Comparison of ENCODE assay signal across 9 mouse cellular contexts in the genomic region with DNA sequence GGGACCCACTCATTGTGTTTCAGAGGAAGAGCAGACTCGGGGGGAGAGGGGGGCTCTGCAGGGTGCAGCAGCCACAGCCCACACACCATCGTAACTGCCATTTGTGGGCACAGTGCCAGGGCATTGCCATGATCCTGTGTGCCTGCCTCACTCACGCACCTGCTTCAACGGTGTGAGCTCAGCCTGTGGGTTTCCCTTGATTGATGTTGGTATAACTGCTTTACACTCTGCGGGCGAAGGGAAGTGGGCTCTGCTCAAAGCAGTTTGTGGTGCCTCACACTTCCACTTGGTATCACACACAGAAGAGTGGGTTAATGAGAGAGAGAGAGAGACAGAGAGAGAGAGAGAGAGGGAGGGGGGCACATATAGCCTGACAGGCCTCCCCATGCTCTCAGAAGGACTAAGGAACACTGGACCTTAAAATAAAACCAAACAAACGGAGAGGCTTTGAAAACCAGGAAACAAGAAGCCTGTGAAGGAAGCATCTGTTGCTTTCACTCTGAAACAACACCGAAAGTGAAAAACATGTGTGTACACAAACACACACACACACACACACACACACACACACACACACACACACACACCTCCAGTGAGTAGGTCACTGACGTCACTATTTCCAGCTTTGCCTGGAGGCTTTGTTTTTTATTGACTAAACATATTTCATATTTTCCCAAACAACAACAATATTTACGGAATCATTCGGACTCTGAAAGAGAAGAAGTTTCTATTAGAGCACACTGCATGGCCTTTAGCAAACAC.
DNase-seq lines count a peak whose midpoint lies in the region; ATAC-seq lines count a peak whose summit lies in the region.
"Had no signal": no experiment of that assay in that cellular context is flagged by ENCODE, and none has a peak within 500 bp of the region (broad histone marks: within the 10 kb centered on the region; RNA-seq: fewer than 3 reads in every experiment).

No protein-coding gene starts in this region.

- WGBS in heart, embryonic 15.5 days = 63% methylated on average over 11 of the region's 11 CpGs
- WGBS in heart, embryonic 11.5 days (ENCODE audit: insufficient replicate concordance) = 81% methylated on average over 11 of the region's 11 CpGs
- WGBS in limb, embryonic 12.5 days = 69% methylated on average over 11 of the region's 11 CpGs

- H3K27me3 ChIP-seq in heart, embryonic 15.5 days = no peaks in the 10 kb centered on the region
- no peaks in the 10 kb centered on the region for H3K27me3 ChIP-seq in heart, embryonic 11.5 days (ENCODE audit: control insufficient read depth, insufficient read depth, low read length)
- no peaks in the 10 kb centered on the region for H3K27me3 ChIP-seq in limb, embryonic 12.5 days
- H3K27me3 ChIP-seq: heart, embryonic 13.5 days had no signal

- H3K27ac ChIP-seq in heart, embryonic 15.5 days = no peak overlapping the region
- no peak overlapping the region for H3K27ac ChIP-seq in heart, embryonic 11.5 days (ENCODE audit: low read depth, low read length)
- 0 out of 2 replicates have a peak overlapping the region, but pooled peaks have one; percentile 9 for H3K27ac ChIP-seq in limb, embryonic 12.5 days
- H3K27ac ChIP-seq: heart, embryonic 13.5 days had no signal

- peaks cover 10% of the 10 kb centered on the region for H3K4me1 ChIP-seq in heart, embryonic 15.5 days (replicated peaks)
- peaks cover 1% of the 10 kb centered on the region; the same call in 1 of the 2 replicates for H3K4me1 ChIP-seq in heart, embryonic 11.5 days (ENCODE audit: control insufficient read depth, insufficient read depth, low read length)
- peaks cover 6% of the 10 kb centered on the region; the same call in 1 of the 2 replicates for H3K4me1 ChIP-seq in limb, embryonic 12.5 days (replicated peaks)

- H3K4me2 ChIP-seq in heart, embryonic 15.5 days = no peak overlapping the region
- H3K4me2 ChIP-seq in heart, embryonic 11.5 days = no peak overlapping the region
- no peak overlapping the region for H3K4me2 ChIP-seq in limb, embryonic 12.5 days
- H3K4me2 ChIP-seq: heart, embryonic 13.5 days had no signal

- H3K9ac ChIP-seq in heart, embryonic 15.5 days = no peak overlapping the region
- H3K9ac ChIP-seq in heart, embryonic 11.5 days (ENCODE audit: low read depth, low read length) = no peak overlapping the region
- H3K9ac ChIP-seq in limb, embryonic 12.5 days (replicated peaks) = no peak overlapping the region
- H3K9ac ChIP-seq: heart, embryonic 13.5 days had no signal

- H3K9me3 ChIP-seq in heart, embryonic 15.5 days (replicated peaks) = no peaks in the 10 kb centered on the region
- H3K9me3 ChIP-seq in heart, embryonic 11.5 days (replicated peaks; ENCODE audit: control insufficient read depth, low read length) = no peaks in the 10 kb centered on the region
- H3K9me3 ChIP-seq in limb, embryonic 12.5 days = no peaks in the 10 kb centered on the region
- H3K9me3 ChIP-seq: heart, embryonic 13.5 days had no signal

- no peak overlapping the region for H3K4me3 ChIP-seq in heart, embryonic 15.5 days
- H3K4me3 ChIP-seq in heart, embryonic 11.5 days (ENCODE audit: low read depth, low read length) = no peak overlapping the region
- H3K4me3 ChIP-seq in limb, embryonic 12.5 days (replicated peaks) = no peak overlapping the region
- H3K4me3 ChIP-seq: heart, embryonic 13.5 days had no signal

- no peaks in the 10 kb centered on the region for H3K36me3 ChIP-seq in heart, embryonic 15.5 days
- no peaks in the 10 kb centered on the region for H3K36me3 ChIP-seq in heart, embryonic 11.5 days (ENCODE audit: control insufficient read depth, insufficient read depth, low read length)
- H3K36me3 ChIP-seq in limb, embryonic 12.5 days = no peaks in the 10 kb centered on the region
- H3K36me3 ChIP-seq: heart, embryonic 13.5 days had no signal

- peak; percentile 41; the same call in 1 of the 2 replicates for ATAC-seq in heart, embryonic 15.5 days (replicated peaks; ENCODE audit: insufficient number of reproducible peaks, insufficient read depth, low FRiP score, low read depth)
- no peak for ATAC-seq in heart, embryonic 11.5 days (replicated peaks; ENCODE audit: insufficient number of reproducible peaks, low FRiP score, low TSS enrichment)
- no peak for ATAC-seq in limb, embryonic 12.5 days (ENCODE audit: insufficient number of reproducible peaks, insufficient read depth, low FRiP score, low TSS enrichment, low read depth)

- DNase-seq in testis, postnatal 10 days (ENCODE audit: low spot score) = peak; percentile 48
- DNase-seq in testis, postnatal 14 days (ENCODE audit: low spot score) = no peak
- DNase-seq in spleen, postnatal 10 days (ENCODE audit: low spot score in 2 of 2) = peak; percentile 12 to 67
- DNase-seq in layer of hippocampus, adult 8-10 months (ENCODE audit: low spot score in 2 of 2) = no peak
- no peak for DNase-seq in left cerebral cortex, adult 11 months (ENCODE audit: low spot score)

Comparison
In these comparisons a context has a peak if more than half of its experiments do, and no peak if none do; other contexts are left out.
1. DNase-seq: peak in testis, postnatal 10 days (single experiment) and spleen, postnatal 10 days (2 of 2); none in testis, postnatal 14 days (single experiment), layer of hippocampus, adult 8-10 months (0 of 2) and left cerebral cortex, adult 11 months (single experiment).